Mouse (Mus musculus) urinary bladder, postnatal 4 days (tissue): ENCODE data around the gene Alg11.

Experiments
- DNase-seq, 2 experiments: peaks; one replicate each; pipeline ENCODE4 v3.0.0; 2021 to 2022; ENCODE audit warnings: low spot score in 2 of 2

Gene Alg11

DNA sequence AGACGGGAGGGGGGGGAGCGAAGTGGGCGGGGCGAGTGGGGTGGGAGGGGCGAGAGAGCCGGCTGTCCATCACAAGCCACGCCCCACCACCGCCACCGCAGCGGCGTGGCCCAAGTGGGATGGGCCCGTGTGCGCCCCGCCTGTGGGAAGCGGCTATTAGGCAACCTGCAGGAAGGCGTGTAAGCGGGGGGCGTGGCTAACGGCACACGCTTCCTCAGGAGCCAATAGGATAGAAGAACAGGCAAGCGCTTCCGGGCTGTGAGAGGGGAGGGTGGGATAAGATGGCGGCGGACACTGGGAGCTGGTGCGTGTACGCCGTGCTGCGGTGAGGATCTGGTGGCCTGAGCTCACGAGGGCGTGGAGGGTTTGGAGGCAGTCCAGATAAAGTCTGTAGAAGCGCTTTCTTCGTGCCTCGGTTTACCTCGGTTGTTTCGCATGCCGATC lies at the start of gene Alg11:
Gene Alg11 (plus strand): TSS at position 276 of the 444 bp plus-strand sequence.
- DNase-seq, result peak; percentile 93 to 96

DNA sequence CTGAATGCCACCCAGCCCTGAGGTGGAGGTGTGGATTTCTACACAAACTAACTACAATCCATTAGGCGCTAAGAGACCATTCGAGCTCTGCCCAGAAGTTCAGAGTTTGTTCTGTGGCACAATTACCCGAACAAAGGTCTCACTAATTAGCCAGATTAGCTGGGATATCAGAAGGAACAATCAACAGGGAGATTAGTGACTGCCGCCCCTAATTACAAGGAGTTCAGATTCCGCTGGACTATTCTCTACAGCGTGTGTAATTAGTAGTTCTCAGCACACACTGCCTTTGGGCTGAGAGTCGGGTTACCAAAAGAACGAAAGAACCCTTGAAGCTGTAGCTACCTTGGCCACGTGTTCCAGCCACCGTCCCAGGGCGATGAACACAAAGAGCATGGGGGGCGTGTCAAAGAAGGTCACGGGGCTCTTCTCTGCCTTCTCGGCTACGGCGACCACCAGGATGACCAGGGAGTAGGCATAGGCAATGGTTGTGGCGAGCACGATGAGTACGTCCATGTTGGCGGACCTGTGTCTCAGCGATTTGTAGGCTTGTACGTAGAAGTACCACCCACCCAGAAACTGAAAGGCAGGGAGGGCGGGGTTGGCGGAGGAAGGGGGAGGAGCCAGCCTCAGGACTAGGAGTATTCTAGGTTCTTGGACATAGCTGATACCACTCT lies 47.4 kb upstream of the Alg11 start:
- DNase-seq, result no peak

DNA sequence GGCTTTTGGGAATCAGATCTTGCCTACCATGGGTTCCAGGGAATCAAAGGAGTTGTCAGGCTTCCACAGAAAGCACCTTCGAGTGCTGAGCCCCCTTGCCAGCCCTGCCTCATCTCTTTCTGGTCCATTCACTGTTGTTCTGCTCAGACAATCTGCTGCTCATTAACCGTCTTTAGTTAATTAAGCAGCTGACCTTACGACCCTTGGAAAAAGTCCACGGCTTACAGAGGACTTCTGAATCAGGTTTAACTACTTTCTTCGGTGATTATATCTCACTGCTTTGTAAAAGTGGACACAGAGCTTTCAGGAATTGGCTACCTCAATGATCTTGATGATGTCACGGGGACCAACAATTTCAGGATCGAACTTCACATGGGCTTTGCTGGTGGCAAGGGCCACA lies 42.8 kb upstream of the Alg11 start:
- DNase-seq, result no peak

DNA sequence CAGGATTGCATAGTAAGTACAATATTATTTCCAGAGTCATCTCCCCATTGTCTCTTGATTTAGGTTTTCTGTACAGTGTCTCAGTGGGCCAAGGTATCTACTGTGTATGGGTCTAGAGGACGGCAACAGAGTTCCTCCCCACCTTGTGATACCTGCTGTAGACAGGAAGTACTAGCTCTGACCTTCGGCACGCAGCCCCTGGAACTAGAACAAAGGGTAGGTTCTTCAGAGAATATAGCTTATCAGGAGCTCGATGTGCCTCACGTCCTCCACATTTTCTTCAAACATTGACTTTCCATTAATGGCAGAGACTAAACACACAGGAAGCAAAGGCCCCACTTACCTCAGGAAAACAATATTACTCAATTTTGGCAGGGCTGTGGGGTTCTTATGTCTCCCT lies 41.0 kb upstream of the Alg11 start:
- no peak for DNase-seq

DNA sequence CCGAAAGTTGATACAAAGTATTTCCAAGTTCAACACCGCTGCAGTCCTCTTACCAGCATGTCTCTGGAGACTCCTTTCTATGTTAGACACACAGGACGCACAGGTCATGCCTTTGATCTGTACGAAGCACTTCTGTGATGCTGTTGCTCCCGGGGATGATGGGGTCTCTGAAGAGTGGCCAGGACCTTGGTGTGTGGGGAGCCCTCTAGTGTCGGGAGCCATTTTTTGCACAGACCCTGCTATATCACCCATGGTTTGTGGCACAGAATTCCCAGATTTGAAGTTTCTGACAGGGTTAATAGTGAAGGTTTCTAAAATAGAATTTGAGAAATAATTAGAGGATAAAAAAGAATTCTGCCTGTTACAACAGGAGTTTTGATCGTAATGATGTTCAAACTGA lies 38.3 kb upstream of the Alg11 start:
- no peak for DNase-seq

DNA sequence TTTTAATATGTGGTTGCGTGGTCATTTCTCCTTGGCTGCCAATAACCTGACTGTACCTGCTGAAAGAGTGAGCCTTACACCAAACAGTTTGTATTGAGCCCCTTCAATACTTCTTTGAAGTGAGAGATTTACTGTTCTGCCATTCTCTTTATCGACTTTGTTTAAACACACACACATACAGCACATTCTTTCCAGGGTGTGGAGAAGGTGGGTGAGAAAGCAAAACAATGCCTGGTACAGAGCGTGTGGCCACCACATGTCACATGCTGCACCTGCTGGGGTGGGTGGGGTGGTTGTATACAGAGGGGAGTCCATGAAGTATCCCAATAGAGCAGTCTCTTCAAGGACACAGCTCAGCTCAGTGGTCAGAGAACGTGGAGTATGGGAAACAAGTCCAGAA lies 35.3 kb upstream of the Alg11 start:
- no peak for DNase-seq

DNA sequence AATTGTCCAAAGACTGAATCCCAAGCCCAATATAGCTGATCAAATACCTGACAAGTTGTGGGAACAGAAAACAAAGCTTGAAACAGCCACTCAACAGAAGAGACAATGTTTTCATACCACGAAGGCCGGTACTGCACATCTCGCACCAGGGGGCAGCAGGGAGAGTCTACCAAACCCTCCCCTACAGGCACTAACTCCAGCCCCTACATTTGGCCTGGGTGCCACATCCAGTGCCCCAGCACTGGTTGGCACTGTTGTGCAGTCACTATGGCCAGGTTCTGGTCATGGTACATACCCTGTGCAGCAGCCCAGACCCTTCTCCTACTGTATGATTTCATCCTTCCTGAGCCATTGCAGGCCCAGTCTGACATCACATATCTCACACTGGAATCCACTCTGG lies 31.5 kb upstream of the Alg11 start:
- no peak for DNase-seq

DNA sequence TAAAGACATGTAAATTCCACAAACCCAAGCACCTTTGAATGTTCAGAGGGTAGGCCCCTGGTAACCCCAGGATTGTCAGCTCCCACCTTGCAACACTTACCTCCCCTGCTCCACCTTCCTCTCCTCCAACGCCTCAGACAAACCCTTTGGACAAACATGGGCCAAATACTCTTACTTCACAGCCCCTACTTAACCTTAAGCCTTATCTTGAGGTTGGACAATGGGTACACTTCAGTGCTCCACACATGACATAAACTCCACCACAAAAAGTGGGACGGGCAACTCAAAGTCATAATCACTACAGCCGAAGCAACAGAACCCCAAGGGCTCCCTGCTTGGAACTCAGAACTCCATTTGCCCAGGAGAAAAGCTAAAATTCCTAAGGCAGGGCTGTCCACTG lies 29.5 kb upstream of the Alg11 start:
- no peak for DNase-seq

DNA sequence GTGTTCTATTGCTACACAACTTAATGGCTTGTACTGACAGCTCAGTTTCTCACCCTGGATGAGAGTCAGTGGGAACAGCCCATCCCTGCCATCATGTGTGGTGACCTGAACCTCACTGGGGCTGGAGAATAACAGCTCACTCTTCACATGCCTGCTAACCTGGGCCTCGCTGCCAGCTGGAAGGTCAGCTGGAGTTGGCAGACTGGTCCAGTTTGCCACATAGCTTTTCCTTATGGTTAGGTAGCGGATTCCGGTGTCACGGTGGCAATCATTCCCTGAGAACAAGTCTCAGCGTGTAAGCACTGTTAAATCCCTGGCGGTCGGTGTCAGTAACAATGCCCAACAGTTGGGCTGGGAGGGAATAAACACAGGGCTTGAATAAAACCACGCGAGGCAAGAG lies 24.4 kb upstream of the Alg11 start:
- DNase-seq, result no peak

DNA sequence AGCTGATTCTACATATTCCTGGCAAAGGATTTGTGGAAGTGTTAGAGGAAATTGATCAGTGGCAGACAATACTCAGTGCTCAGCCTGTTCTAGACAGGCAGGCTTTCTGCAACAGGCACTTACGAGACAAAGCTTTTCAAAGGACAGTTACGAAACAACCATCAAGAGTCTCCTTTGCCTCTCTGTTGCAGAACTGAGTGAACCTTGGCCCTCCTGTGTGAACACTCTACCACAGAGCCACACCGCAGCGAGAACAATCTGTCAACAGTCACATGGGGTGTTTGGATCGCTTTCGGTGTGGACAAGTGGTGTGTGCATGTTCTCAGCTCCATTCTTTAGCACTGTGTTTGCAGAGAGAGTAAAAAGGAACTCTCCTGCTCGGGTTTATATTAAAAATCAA lies 23.5 kb upstream of the Alg11 start:
- no peak for DNase-seq

DNA sequence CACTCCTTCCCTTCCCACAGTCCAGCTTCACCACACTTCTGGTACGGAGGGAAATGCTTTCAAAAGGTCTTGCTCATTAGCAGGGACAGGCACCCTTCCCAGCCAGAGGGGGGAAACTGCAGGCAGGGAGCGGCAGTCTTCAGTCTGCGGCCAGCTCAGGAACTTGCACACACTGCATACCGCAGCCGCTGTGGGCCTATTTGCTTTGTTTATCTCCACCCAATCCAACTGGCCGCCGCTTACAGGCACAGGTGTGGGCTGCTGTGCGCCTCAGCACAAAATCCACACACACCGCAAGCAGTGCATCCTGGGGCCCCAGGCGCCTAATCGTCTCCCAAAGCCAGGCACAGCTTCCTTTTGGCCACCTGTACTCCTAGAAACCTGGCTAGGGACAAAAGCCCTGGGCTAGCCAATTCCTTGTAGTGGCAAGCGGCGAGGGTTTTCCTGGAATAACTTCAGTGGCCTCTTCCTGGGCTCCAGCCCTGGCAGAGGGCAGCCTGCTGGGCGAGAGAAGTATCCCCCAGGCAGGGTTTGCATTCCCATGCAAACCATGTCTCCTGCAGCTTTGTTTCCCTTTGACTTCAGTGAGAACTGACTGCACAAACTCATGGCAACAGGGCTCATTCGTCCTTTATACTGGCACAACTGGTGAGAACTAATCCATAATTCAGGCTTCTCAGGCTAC lies 20.9 kb upstream of the Alg11 start:
- DNase-seq, result no peak

DNA sequence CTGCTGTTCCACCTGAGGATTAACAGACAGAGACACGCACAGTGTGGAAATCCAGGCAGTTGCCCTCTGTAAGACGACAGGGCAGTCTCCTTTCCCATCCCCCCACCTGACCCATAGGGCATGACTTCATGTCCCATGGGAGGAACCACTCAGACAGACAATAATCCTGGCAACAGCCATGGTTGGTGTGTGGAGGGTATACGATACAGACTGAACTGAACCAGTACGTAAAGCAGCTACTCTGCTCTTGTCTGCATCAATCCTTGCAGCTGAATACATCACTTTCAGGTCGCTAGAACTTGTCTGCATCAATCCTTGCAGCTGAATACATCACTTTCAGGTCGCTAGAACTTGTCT lies 20.4 kb upstream of the Alg11 start:
- DNase-seq, result no peak

DNA sequence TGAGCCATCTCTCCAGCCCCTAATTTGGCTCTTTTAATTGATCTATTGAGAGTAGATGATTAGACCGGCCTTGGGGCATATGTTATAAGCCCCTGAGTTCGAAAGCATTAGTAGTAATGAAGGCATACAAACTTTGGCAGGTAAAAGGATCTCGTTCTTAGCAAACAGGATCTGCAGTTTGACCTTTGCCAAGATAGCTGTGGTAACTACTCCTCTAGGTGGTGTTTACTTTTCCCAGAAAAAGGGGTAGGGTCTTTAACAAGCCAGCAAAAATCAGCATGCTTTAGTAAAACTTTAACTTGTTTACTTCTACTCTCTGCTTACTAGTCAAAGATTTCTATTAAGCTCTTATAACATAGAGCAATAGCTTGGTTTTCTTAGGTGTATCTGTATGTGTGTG lies 18.0 kb upstream of the Alg11 start:
- no peak for DNase-seq

DNA sequence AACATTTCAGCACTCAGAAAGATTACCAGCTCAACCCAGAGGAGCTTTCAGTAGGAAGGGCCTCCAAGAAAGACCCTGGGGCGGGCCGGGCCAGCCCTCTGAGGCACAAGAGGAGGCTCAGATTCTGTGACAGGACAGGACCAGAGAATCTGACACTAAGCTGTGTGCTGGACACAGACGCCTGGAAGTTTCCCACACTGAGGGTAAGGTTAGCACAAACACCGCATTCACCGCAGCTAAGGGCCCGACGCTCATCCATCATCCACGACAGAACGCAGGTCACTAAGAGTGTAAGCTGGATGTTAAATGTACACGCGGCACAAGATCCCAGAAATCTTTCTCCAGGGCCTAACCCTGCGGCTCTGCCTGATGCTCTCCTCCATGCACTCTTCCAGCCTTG lies 16.8 kb upstream of the Alg11 start:
- no peak for DNase-seq

DNA sequence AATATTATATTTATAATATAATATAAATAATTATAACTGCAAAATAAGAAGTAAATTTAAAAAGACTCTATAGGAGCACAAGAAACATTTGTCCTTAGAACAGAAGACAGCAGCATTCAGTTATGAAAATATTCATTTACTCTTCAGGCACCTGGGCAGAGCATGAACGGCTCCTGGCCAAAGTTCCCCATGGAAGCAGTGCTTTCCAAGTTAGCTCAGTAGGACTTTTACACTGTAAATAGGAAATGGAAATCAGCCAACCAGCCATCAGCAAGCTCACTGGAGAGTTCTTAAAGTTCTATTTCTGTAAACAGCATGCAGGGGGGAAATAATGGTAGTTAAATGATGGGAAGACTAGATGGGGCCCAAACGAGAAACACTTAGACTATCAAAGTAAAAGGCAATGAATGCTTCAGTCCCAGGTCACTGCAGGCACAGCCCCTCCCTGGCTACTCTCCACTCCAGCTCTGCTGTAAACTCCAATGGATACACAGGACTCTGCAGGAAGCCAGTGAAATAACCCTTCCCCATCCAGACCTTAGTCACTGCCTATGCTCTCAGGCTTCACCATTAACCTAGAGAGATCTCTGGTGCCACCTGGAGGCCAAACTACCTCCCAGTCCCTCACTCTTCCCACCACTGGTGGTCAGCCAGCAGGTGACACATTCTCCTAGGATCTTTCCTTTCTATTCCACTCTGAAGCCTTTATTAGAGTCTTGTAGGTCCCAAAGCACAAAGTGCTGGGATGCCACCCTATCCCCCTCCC lies 12.6 kb upstream of the Alg11 start:
- no peak for DNase-seq

DNA sequence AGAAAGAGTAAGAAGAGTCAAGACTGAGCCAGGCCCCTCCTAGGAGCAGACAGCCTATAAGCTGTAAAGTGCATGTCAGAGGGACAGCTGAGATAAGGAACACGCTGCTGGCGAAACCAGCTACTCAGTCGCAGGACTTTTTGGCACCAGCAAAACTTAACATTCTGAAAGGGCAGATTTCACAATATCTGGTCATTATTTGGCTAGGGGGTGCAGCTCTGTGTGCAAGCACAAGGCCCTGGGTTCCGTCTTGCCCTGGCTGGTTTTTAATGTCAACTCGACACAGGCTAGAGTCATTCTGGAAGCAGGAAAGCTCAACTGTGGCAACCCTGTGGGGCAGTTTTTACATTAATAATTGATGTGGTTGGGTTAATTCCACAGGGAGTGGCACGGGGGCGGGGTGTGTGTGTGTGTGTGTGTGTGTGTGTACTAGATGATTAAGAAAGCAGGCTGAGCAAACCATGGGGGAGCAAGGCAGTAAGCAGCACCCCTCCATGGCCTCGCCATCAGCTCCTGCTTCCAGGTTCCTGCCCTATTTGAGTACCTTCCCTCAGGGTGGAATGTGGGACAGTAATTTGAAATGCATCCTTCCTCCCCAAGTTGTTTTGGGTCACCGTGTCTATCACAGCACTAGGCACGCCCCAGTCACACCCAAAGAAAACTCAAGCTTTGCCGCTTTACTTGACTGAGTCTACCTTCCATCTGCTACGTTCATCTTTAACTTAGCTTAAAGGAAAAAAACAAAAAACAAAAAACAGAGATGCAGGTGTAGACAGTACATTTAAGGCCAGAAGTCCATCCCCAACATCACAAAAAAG lies 5.6 kb upstream of the Alg11 start:
- DNase-seq, result no peak

DNA sequence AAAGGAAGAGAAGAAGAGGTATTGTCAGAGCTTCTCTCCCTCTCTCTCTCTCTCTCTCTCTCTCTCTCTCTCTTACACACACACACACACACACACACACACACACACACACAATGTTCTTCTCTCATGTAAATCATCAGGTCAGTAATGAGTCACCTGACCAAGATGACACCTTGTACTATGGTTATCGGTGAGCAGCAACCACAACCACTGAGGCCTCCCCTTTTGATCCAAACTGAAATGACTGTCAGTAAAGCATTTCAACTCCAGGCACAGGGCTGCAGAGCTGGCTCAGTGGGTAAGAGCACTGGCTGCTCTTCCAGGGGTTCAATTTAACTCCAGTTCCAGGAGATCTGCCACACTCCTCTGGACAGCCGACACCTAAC lies 5.0 kb upstream of the Alg11 start:
- no peak for DNase-seq

DNA sequence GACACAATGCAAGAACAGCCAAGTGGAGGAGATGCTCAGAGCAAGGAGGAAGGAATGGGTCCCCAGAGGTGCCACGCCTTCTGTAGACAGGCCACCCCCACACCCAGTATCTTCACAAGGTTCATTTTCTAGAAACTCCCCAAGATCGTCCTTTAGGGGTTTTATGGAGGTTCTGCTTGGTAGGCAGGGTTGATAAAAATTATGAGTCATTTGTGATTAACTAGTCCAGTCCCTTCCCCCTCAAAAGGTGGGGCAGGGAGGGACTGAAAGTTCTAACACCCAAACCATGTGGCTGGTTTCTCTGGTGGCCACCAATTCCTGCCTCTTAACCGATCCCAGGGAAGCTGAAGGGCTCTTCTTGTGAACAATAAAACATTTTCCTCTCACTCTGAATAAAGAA lies 3.7 kb upstream of the Alg11 start:
- no peak for DNase-seq

DNA sequence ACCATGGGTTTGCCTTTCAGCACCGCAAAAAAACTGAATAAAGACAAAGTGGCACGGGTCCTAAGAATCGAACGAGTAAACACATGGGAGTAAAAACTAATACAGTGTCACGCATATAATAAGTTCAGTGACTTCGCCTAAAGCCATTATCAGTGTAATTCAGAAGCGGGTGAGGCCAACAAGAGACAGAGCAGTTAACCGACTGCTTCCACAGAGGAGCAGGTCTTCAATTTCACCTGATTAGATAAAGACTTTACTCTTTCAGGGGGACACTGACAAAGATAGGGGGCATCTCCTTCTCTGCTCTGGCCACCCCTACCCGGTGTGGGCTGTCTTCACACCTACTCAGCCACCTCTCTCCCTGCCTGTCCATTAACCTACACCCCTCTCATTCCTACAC lies 2.2 kb upstream of the Alg11 start:
- DNase-seq, result no peak

DNA sequence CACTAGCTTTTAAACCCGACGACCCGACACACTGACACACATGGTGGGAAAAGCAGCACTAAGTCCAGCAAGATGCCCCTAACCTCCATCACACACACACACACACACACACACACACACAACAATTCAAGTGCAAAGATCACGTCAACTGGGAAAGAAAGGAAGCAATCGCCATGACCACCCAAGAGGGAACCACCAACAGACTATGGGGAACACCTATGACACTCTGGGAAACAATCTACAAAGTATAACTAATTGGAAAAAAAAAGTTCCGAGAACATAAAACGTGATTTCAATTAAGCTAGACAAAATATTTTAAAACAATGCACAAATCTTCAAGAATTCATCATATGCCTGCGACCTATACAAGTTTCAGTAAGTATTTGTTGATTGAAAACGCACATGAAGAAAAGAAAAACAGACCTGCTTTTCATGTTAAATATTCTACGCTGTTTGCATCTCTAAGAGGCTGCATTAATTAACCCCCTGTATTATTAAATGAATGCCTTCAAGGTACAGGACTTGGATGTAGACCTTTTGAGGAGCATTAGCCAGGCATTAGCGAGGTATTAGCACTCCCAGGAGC lies 1.3 kb upstream of the Alg11 start:
- no peak for DNase-seq

DNA sequence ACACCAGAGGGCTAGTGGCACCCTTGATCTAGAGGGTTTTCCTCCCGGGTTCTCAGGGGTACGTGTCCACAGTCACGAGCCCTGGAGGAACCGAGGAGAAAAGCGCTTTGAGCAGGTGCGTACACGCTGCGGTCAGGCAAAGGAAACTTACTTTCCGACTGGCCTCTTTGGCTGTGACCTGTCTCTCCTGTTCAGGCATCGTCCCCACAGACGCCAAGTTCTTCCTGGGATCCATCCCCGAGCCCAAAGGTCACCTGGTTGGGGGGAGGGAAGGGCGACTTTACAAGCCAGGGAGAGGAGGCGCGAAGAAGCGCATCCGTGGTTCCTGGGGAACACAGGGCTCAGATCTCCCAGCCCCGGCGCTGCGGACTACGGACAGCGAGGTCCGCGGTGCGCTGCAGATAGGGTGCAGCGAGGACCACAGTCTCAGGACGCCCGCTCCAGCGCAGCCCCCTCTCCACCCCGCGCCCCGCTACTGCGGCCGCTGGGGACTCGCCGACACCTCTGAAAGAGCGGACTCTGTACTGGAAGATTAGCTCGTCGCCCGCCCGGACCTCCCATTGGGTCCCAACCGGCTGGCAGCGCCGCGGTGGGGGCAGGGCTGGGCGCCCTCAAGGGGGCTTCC lies 588 bp upstream of the Alg11 start, which contains the start of gene Atp7b:
Gene Atp7b (minus strand): TSS at position 485 of the 625 bp plus-strand sequence.
- DNase-seq, result no peak
